Mouse (Mus musculus): ENCODE results near the gene Ccdc190. TPM values are rescaled to one million over a fixed set of nuclear protein-coding genes. Genes with fewer than 3 reads are reported as not detected.

The Ccdc190 gene
- not detected for total RNA-seq (2023)

GRCm38 (mm10) chr1:169928454-169928971 is at the start of gene Ccdc190:
Ccdc190 (plus strand) TSS chr1:169928648.

GRCm38 (mm10) chr1:169968792-169969515 is 40.5 kb downstream of the Ccdc190 start, which contains the start of gene Hsd17b7:
Hsd17b7 (minus strand) TSS chr1:169969241.

Other genes with a start within 250 kb of the Ccdc190 start
- not detected for gene Rgs4, start 181.0 kb upstream of the Ccdc190 start, total RNA-seq (2023)
- 8.2 TPM for gene Hsd17b7, start 40.6 kb downstream of the Ccdc190 start, total RNA-seq (2023)
- gene Ddr2, start 182.1 kb downstream of the Ccdc190 start, total RNA-seq (2023) = not detected
- gene Uap1, start 246.3 kb downstream of the Ccdc190 start, total RNA-seq (2023) = 30.6 TPM